Mouse (Mus musculus): ENCODE results near the gene Smad1.

GRCm38 (mm10) chr8:79372084-79372483 lies 27.2 kb downstream of the Smad1 start:
- TF ChIP-seq POLR2A (IDR thresholded peaks at IDR 0.05; ENCODE audit: insufficient read depth, low read length) (no peak), CTCF (IDR thresholded peaks at IDR 0.05; ENCODE audit: low read depth, low read length) (no peak), EP300 (IDR thresholded peaks at IDR 0.05; ENCODE audit: insufficient read depth, low read depth, low read length) (no peak)
